Mouse (Mus musculus): ENCODE results near the gene Vmn2r93. TPM values are rescaled to one million over a fixed set of nuclear protein-coding genes. Genes with fewer than 3 reads are reported as not detected.

Vmn2r93 gene
- total RNA-seq (2014; rRNA removed) (not detected in 2 replicates), polyA plus RNA-seq (2015; fragmentation: Nextera tagmentation; extraction: Ambion mirVana) (not detected in 2 replicates)

DNA sequence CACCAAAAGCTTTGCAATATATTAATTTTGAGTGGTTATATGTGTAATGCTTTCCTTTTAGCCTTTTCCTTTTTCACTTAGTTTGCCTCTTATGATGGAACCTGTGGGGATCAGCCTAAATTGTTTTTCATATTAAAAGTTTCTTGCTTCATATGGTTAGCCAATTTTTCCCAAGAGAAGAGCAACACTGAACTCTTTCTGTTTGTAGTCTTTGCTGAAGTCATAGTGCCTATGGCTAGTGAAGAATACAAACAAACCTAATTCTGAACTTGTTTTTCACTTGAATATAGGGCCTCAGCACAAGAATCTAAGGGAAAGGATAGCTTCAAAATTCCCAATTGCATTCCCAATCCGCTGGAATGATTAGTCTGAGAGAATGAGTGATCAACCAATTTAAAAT lies at the start of gene Vmn2r93:
Vmn2r93 (plus strand) TSS at position 301 of the 400 bp plus-strand sequence.
- H3K4me1 ChIP-seq (ENCODE audit: insufficient read depth, low read length): no peaks in the 10 kb centered on the region
- H3K9ac ChIP-seq (replicated peaks; ENCODE audit: low read length): no peak within 1 kb of the TSS
- no peaks in the 10 kb centered on the region for H3K9me3 ChIP-seq (ENCODE audit: low read length)
- ATAC-seq (no peak), DNase-seq (ENCODE audit: low spot score) (no peak)
- WGBS: 35% methylated on average over 1 of the region's 1 CpGs
- no peaks in the 10 kb centered on the region for H3K27me3 ChIP-seq (ENCODE audit: insufficient read depth, low read length)
- no peak within 1 kb of the TSS for H3K27ac ChIP-seq
- H3K36me3 ChIP-seq (ENCODE audit: insufficient read depth, low read length): no peaks in the 10 kb centered on the region
- no peak within 1 kb of the TSS for H3K4me3 ChIP-seq (ENCODE audit: low read length)
- no peak for TF ChIP-seq CTCF (IDR thresholded peaks at IDR 0.05; ENCODE audit: low read depth)
- no peak within 1 kb of the TSS for H3K4me2 ChIP-seq (ENCODE audit: low read depth, low read length)

- DNase-seq (ENCODE audit: low spot score) (no peak), ATAC-seq (no peak)
- Histone ChIP-seq H3K4me1 (ENCODE audit: insufficient read depth, low read length) (no peaks in the 10 kb centered on the region), H3K36me3 (ENCODE audit: insufficient read depth, low read length) (no peaks in the 10 kb centered on the region), H3K9ac (replicated peaks; ENCODE audit: low read length) (no peak within 1 kb of the TSS), H3K9me3 (ENCODE audit: low read length) (peaks cover 3% of the 10 kb centered on the region; the same call in 1 of the 2 replicates), H3K27ac (no peak within 1 kb of the TSS), H3K4me3 (ENCODE audit: low read length) (no peak within 1 kb of the TSS), H3K27me3 (ENCODE audit: insufficient read depth, low read length) (no peaks in the 10 kb centered on the region), H3K4me2 (ENCODE audit: low read depth, low read length) (no peak within 1 kb of the TSS)
- TF ChIP-seq CTCF (IDR thresholded peaks at IDR 0.05; ENCODE audit: low read depth): no peak
- 60% methylated on average over 2 of the region's 2 CpGs for WGBS
Observed at GRCm38 (mm10) chr17:18277656-18278055, 20.2 kb upstream of the Vmn2r93 start, which contains the start of gene Vmn2r94. Gene Vmn2r94 (minus strand): TSS chr17:18277756.

GRCm38 (mm10) chr17:18323031-18323430 lies 25.1 kb downstream of the Vmn2r93 start:
- H3K4me3 ChIP-seq (ENCODE audit: low read length): no peak overlapping the region
- no peak overlapping the region for H3K9ac ChIP-seq (replicated peaks; ENCODE audit: low read length)
- no peak overlapping the region for H3K27ac ChIP-seq
- DNase-seq (ENCODE audit: low spot score) (no peak), ATAC-seq (no peak)
- TF ChIP-seq CTCF (IDR thresholded peaks at IDR 0.05; ENCODE audit: low read depth): no peak
- no peaks in the 10 kb centered on the region for H3K36me3 ChIP-seq (ENCODE audit: insufficient read depth, low read length)
- H3K27me3 ChIP-seq (ENCODE audit: insufficient read depth, low read length): no peaks in the 10 kb centered on the region
- WGBS: 96% methylated on average over 2 of the region's 2 CpGs
- H3K9me3 ChIP-seq (ENCODE audit: low read length): 0 out of 2 replicates have a peak, but pooled peaks cover 4% of the 10 kb centered on the region
- H3K4me1 ChIP-seq (ENCODE audit: insufficient read depth, low read length): no peaks in the 10 kb centered on the region
- no peak overlapping the region for H3K4me2 ChIP-seq (ENCODE audit: low read depth, low read length)

GRCm38 (mm10) chr17:18360007-18360406 lies 62.1 kb downstream of the Vmn2r93 start:
- Histone ChIP-seq H3K36me3 (ENCODE audit: insufficient read depth, low read length) (no peaks in the 10 kb centered on the region), H3K9me3 (ENCODE audit: low read length) (peaks cover 6% of the 10 kb centered on the region; the same call in 1 of the 2 replicates), H3K4me2 (ENCODE audit: low read depth, low read length) (no peak overlapping the region), H3K27ac (no peak overlapping the region), H3K4me1 (ENCODE audit: insufficient read depth, low read length) (no peaks in the 10 kb centered on the region), H3K9ac (replicated peaks; ENCODE audit: low read length) (no peak overlapping the region), H3K4me3 (ENCODE audit: low read length) (no peak overlapping the region), H3K27me3 (ENCODE audit: insufficient read depth, low read length) (no peaks in the 10 kb centered on the region)
- ATAC-seq (no peak), DNase-seq (ENCODE audit: low spot score) (no peak)
- no peak for TF ChIP-seq CTCF (IDR thresholded peaks at IDR 0.05; ENCODE audit: low read depth)
- 63% methylated on average over 1 of the region's 1 CpGs for WGBS

DNA sequence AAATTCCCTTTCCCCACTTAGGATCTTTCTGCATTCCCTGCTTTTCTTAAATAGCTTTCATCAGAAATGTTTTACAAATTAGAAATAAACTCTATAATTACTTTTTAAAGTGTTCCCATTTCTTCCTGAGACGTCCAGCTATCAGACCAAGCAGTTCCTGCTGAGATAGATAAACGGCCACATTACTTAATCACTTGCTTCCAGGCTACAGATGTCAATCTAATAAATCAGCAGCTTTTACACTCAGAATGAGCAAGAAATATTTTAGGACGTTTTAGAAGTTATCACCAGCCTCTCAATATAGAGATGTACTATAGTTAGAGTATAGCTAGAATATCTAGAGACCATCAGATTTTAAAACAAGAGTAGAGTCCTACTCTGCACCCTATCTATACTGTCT lies 62.7 kb downstream of the Vmn2r93 start:
- Histone ChIP-seq H3K9me3 (ENCODE audit: low read length) (peaks cover 6% of the 10 kb centered on the region; the same call in 1 of the 2 replicates), H3K9ac (replicated peaks; ENCODE audit: low read length) (no peak overlapping the region), H3K4me3 (ENCODE audit: low read length) (no peak overlapping the region), H3K27me3 (ENCODE audit: insufficient read depth, low read length) (no peaks in the 10 kb centered on the region), H3K27ac (no peak overlapping the region), H3K4me2 (ENCODE audit: low read depth, low read length) (no peak overlapping the region), H3K36me3 (ENCODE audit: insufficient read depth, low read length) (no peaks in the 10 kb centered on the region), H3K4me1 (ENCODE audit: insufficient read depth, low read length) (no peaks in the 10 kb centered on the region)
- no peak for DNase-seq (ENCODE audit: low spot score)
- ATAC-seq: no peak
- WGBS: 45% methylated on average over 3 of the region's 3 CpGs
- TF ChIP-seq CTCF (IDR thresholded peaks at IDR 0.05; ENCODE audit: low read depth): no peak

Other genes with a start within 250 kb of the Vmn2r93 start
- gene Vmn2r124, start 248.7 kb upstream of the Vmn2r93 start, total RNA-seq (2014; rRNA removed): not detected in 2 replicates
- gene Vmn2r124, start 248.7 kb upstream of the Vmn2r93 start, polyA plus RNA-seq (2015; fragmentation: Nextera tagmentation; extraction: Ambion mirVana): not detected in 2 replicates
- gene Vmn2r91, start 213.1 kb upstream of the Vmn2r93 start, total RNA-seq (2014; rRNA removed): not detected in 2 replicates
- not detected in 2 replicates for gene Vmn2r91, start 213.1 kb upstream of the Vmn2r93 start, polyA plus RNA-seq (2015; fragmentation: Nextera tagmentation; extraction: Ambion mirVana)
- not detected in 2 replicates for gene Vmn2r92, start 146.2 kb upstream of the Vmn2r93 start, total RNA-seq (2014; rRNA removed)
- not detected in 2 replicates for gene Vmn2r92, start 146.2 kb upstream of the Vmn2r93 start, polyA plus RNA-seq (2015; fragmentation: Nextera tagmentation; extraction: Ambion mirVana)
- not detected in 2 replicates for gene Vmn2r94, start 20.3 kb upstream of the Vmn2r93 start, total RNA-seq (2014; rRNA removed)
- gene Vmn2r94, start 20.3 kb upstream of the Vmn2r93 start, polyA plus RNA-seq (2015; fragmentation: Nextera tagmentation; extraction: Ambion mirVana): not detected in 2 replicates
- not detected in 2 replicates for gene Vmn2r95, start 126.0 kb downstream of the Vmn2r93 start, total RNA-seq (2014; rRNA removed)
- gene Vmn2r95, start 126.0 kb downstream of the Vmn2r93 start, polyA plus RNA-seq (2015; fragmentation: Nextera tagmentation; extraction: Ambion mirVana): not detected in 2 replicates